Mouse (Mus musculus) heart, postnatal 0 days (tissue): ENCODE data around the gene Lrrc39. TPM values are rescaled to one million over a fixed set of nuclear protein-coding genes. Genes with fewer than 3 reads are reported as not detected.

ENCODE experiments used
- ATAC-seq: fragments of 200-750 bp; cut with Nextera tagmentation; 2 replicates; pipeline ENCODE4 v1.8.0; 2017; ENCODE audit warnings: low read depth, moderate number of reproducible peaks, moderate library complexity; ENCODE audit not compliant: insufficient read depth
- DNase-seq: peaks from one replicate; pipeline ENCODE4 v3.0.0-alpha.2; 2016; ENCODE audit warnings: low spot score
- H3K27ac ChIP-seq: fragments of 300-500 bp; sonication (generic); 2 replicates; pipeline ENCODE4 v1.5.1; 2014; ENCODE audit warnings: low read depth, mild to moderate bottlenecking
- H3K27me3 ChIP-seq: fragments of 300-500 bp; sonication (generic); 2 replicates; pipeline ENCODE4 v1.6.1; 2014; ENCODE audit warnings: low read length, mixed read lengths; ENCODE audit not compliant: control insufficient read depth, insufficient read depth
- H3K36me3 ChIP-seq: fragments of 300-500 bp; sonication (generic); replicated peaks from 2 replicates; pipeline ENCODE4 v1.6.1; 2014; ENCODE audit warnings: low read length, mixed read lengths; ENCODE audit not compliant: control insufficient read depth, insufficient read depth
- H3K4me1 ChIP-seq: fragments of 300-500 bp; sonication (generic); 2 replicates; pipeline ENCODE4 v1.6.1; 2014; ENCODE audit warnings: antibody characterized with exemption; ENCODE audit not compliant: control insufficient read depth, insufficient read depth
- H3K4me2 ChIP-seq: fragments of 300-500 bp; sonication (generic); 2 replicates; pipeline ENCODE4 v1.6.1; 2014; ENCODE audit warnings: low read depth, mild to moderate bottlenecking, low read length, moderate library complexity
- H3K4me3 ChIP-seq: fragments of 300-500 bp; sonication (generic); 2 replicates; pipeline ENCODE4 v1.5.1; 2014; ENCODE audit warnings: low read depth, low read length
- H3K9ac ChIP-seq: fragments of 300-500 bp; sonication (generic); replicated peaks from 2 replicates; pipeline ENCODE4 v1.6.1; 2014; ENCODE audit warnings: low read depth, low read length, mixed read lengths
- H3K9me3 ChIP-seq: fragments of 300-500 bp; sonication (generic); replicated peaks from 2 replicates; pipeline ENCODE4 v1.6.1; 2016; ENCODE audit warnings: low read length; ENCODE audit not compliant: control insufficient read depth
- CTCF ChIP-seq: IDR thresholded peaks from 2 replicates; pipeline ENCODE4 v1.5.1; 2016; ENCODE audit warnings: antibody characterized with exemption, control low read depth, low read depth
- EP300 ChIP-seq: IDR thresholded peaks from 2 replicates; pipeline ENCODE4 v1.6.1; 2016; ENCODE audit warnings: antibody characterized with exemption, low read depth
- WGBS: fragments of 180-500 bp; shearing (Covaris S2); extraction: QIAGEN DNeasy Blood & Tissue Kit; methylation state at CpG from one replicate; pipeline ENCODE4 v1.1.7; 2014; 5-methylcytosine and 5-hydroxymethylcytosine counted together
- polyA plus RNA-seq: library from polyadenylated mRNA; unstranded; fragments of >200 nt; fragmentation: Nextera tagmentation; extraction: Ambion mirVana; gene quantifications from 2 replicates; pipeline ENCODE4 v1.2.1, GENCODE M21; 2015
- total RNA-seq: library from RNA; depleted of rRNA; stranded (reverse); fragments of >200 nt; gene quantifications from 2 replicates; pipeline ENCODE4 v1.2.3, GENCODE M21; 2014; ENCODE audit warnings: low replicate concordance

Lrrc39 gene
- total and polyA plus RNA-seq, 2 experiments from 2014 or later, result 52.8 to 77.7 TPM

- Histone ChIP-seq H3K4me1 (peaks cover 7% of the 10 kb centered on the region), H3K27ac (peak within 1 kb of the TSS; percentile 90), H3K4me2 (peak within 1 kb of the TSS; percentile 88), H3K4me3 (peak within 1 kb of the TSS; percentile 98), H3K9ac (peak within 1 kb of the TSS; percentile 84), H3K27me3 (no peaks in the 10 kb centered on the region), H3K36me3 (peaks cover 17% of the 10 kb centered on the region), H3K9me3 (no peaks in the 10 kb centered on the region)
- under 1% methylated on average over 65 of the region's 65 CpGs for WGBS
- peak; percentile 97 for ATAC-seq
- peak; percentile 86; the same call in 1 of the 2 replicates for TF ChIP-seq EP300
- TF ChIP-seq CTCF, result no peak
- DNase-seq, result peak; percentile 95
Measured at GRCm38 (mm10) chr3:116594728-116595602, 32.2 kb downstream of the Lrrc39 start, which contains the start of gene Sass6. Gene Sass6 (plus strand): TSS chr3:116594982.

GRCm38 (mm10) chr3:116595603-116595991, 32.8 kb downstream of the Lrrc39 start:
- peak overlapping the region; percentile 88 for H3K4me2 ChIP-seq
- H3K4me1 ChIP-seq, result peaks cover 7% of the 10 kb centered on the region
- peak overlapping the region; percentile 84 for H3K9ac ChIP-seq
- H3K36me3 ChIP-seq, result peaks cover 12% of the 10 kb centered on the region
- DNase-seq (no peak), ATAC-seq (no peak)
- TF ChIP-seq CTCF (no peak), EP300 (no peak)
- no peaks in the 10 kb centered on the region for H3K9me3 ChIP-seq
- peak overlapping the region; percentile 98 for H3K4me3 ChIP-seq
- H3K27ac ChIP-seq, result no peak overlapping the region
- WGBS, result 6% methylated on average over 10 of the region's 10 CpGs
- H3K27me3 ChIP-seq, result no peaks in the 10 kb centered on the region

- no peak for ATAC-seq
- H3K36me3 ChIP-seq, result no peaks in the 10 kb centered on the region
- H3K9ac ChIP-seq, result no peak overlapping the region
- peaks cover 7% of the 10 kb centered on the region for H3K4me1 ChIP-seq
- H3K4me3 ChIP-seq, result no peak overlapping the region
- DNase-seq, result no peak
- TF ChIP-seq CTCF (no peak), EP300 (no peak)
- no peak overlapping the region for H3K27ac ChIP-seq
- no peak overlapping the region for H3K4me2 ChIP-seq
- no peaks in the 10 kb centered on the region for H3K9me3 ChIP-seq
- 83% methylated on average over 2 of the region's 2 CpGs for WGBS
- no peaks in the 10 kb centered on the region for H3K27me3 ChIP-seq
Measured at GRCm38 (mm10) chr3:116599705-116600104, 36.9 kb downstream of the Lrrc39 start.

GRCm38 (mm10) chr3:116601005-116601404, 38.2 kb downstream of the Lrrc39 start:
- no peaks in the 10 kb centered on the region for H3K27me3 ChIP-seq
- no peak overlapping the region for H3K9ac ChIP-seq
- DNase-seq, result no peak
- H3K36me3 ChIP-seq, result peaks cover 5% of the 10 kb centered on the region; the same call in 1 of the 2 replicates
- H3K4me2 ChIP-seq, result no peak overlapping the region
- peaks cover under 1% of the 10 kb centered on the region for H3K4me1 ChIP-seq
- no peak for ATAC-seq
- no peak overlapping the region for H3K27ac ChIP-seq
- H3K4me3 ChIP-seq, result no peak overlapping the region
- WGBS, result 80% methylated on average over 5 of the region's 5 CpGs
- H3K9me3 ChIP-seq, result no peaks in the 10 kb centered on the region
- TF ChIP-seq CTCF, result no peak
- no peak for TF ChIP-seq EP300

GRCm38 (mm10) chr3:116601781-116602180, 39.0 kb downstream of the Lrrc39 start:
- no peaks in the 10 kb centered on the region for H3K4me1 ChIP-seq
- 93% methylated on average over 5 of the region's 5 CpGs for WGBS
- no peak overlapping the region for H3K27ac ChIP-seq
- no peak for DNase-seq
- no peak for ATAC-seq
- H3K4me2 ChIP-seq, result no peak overlapping the region
- no peaks in the 10 kb centered on the region for H3K27me3 ChIP-seq
- H3K36me3 ChIP-seq, result peaks cover 10% of the 10 kb centered on the region; the same call in 1 of the 2 replicates
- TF ChIP-seq CTCF, result no peak
- TF ChIP-seq EP300, result no peak
- no peaks in the 10 kb centered on the region for H3K9me3 ChIP-seq
- no peak overlapping the region for H3K4me3 ChIP-seq
- H3K9ac ChIP-seq, result no peak overlapping the region
